ENCODE assay signal across 7 mouse cellular contexts in genomic region chr11:20531992-20532881, GRCm38 (mm10). TPM values are rescaled to one million over a fixed set of nuclear protein-coding genes. Genes with fewer than 3 reads are reported as not detected.
DNase-seq lines count a peak whose midpoint lies in the region; ATAC-seq lines count a peak whose summit lies in the region.

No protein-coding gene starts in this region.

- H3K9ac ChIP-seq in hindbrain, embryonic 16.5 days (ENCODE audit: low read depth, low read length), result peak overlapping the region; percentile 70

- ATAC-seq in activated CD4-positive, CD25-positive, alpha-beta regulatory T cell, adult 4 months, result peak; percentile 84
- peak; percentile 91 for ATAC-seq in hindbrain, embryonic 16.5 days
- ATAC-seq in megakaryocyte-erythroid progenitor cell, adult 5-6 weeks (replicated peaks; ENCODE audit: low FRiP score, low TSS enrichment, poor library complexity, severe bottlenecking), result peak; percentile 64

- no peaks in the 10 kb centered on the region for H3K27me3 ChIP-seq in hindbrain, embryonic 16.5 days (replicated peaks; ENCODE audit: control insufficient read depth, insufficient read depth, low read length)

- WGBS in hindbrain, embryonic 16.5 days, result under 1% methylated on average over 41 of the region's 42 CpGs

- intact Hi-C loops in left cerebral cortex, postnatal 36 days (cut with DNase I), result no loop called here

- H3K4me3 ChIP-seq in hindbrain, embryonic 16.5 days (ENCODE audit: low read length), result peak overlapping the region; percentile 61

- peak; percentile 71 to 84 for DNase-seq in cerebellum, postnatal 10 days
- DNase-seq in gastrocnemius, adult 8-10 months (ENCODE audit: low spot score in 2 of 2), result peak; percentile 41 to 44
- peak; percentile 39 to 40 for DNase-seq in left cerebral cortex, postnatal 36 days (ENCODE audit: low spot score in 2 of 2)
- peak; percentile 23 for DNase-seq in right cerebral cortex, postnatal 25 days

- H3K4me1 ChIP-seq in hindbrain, embryonic 16.5 days (ENCODE audit: control insufficient read depth, insufficient read depth, low read depth, low read length), result peaks cover 3% of the 10 kb centered on the region

- no peaks in the 10 kb centered on the region for H3K9me3 ChIP-seq in hindbrain, embryonic 16.5 days (ENCODE audit: control insufficient read depth, low read length)

- peak overlapping the region; percentile 91 for H3K4me2 ChIP-seq in hindbrain, embryonic 16.5 days (ENCODE audit: low read length)

- H3K27ac ChIP-seq in hindbrain, embryonic 16.5 days (ENCODE audit: low read depth, low read length), result peak overlapping the region; percentile 61

- no peaks in the 10 kb centered on the region for H3K36me3 ChIP-seq in hindbrain, embryonic 16.5 days (ENCODE audit: control insufficient read depth, insufficient read depth, low read length)

RNA-seq across cellular contexts. Expression of gene Sertad2, which starts 10.8 kb away (rescaled TPM):
- polyA plus RNA-seq in activated CD4-positive, CD25-positive, alpha-beta regulatory T cell, adult 4 months (2017; shearing (Covaris generic)), result 10 to 100 TPM; 12.1 to 12.2 TPM
- 10 to 100 TPM; 11.8 to 13.3 (median 12.6) TPM for total RNA-seq in gastrocnemius, adult 8-10 months (2022)
- 27.6 and 29.1 TPM in 2 replicates for polyA plus RNA-seq in hindbrain, embryonic 16.5 days (2015; fragmentation: Nextera tagmentation; extraction: Ambion mirVana)
- 10 to 100 TPM; 20.5 to 21.9 TPM for total RNA-seq in left cerebral cortex, postnatal 36 days (2021)
- total RNA-seq in megakaryocyte-erythroid progenitor cell, adult 5-6 weeks (2014; fragmentation: Nextera tagmentation), result 10.0 and 11.8 TPM in 2 replicates
- total RNA-seq in megakaryocyte-erythroid progenitor cell, adult 5-6 weeks (2017), result 10.1 and 13.3 TPM in 2 replicates

Comparison
In these comparisons a context has a peak if more than half of its experiments do, and no peak if none do; other contexts are left out.
1. Peak in every context shown above with its lines: DNase-seq, ATAC-seq, H3K4me3 ChIP-seq and H3K27ac ChIP-seq.
2. DNase-seq: peak in every context shown above with its lines; median percentile 78 in cerebellum, postnatal 10 days; 42 in gastrocnemius, adult 8-10 months; 40 in left cerebral cortex, postnatal 36 days; 23 in right cerebral cortex, postnatal 25 days.